Mouse (Mus musculus) lung, postnatal 4 days (tissue): ENCODE results near the gene Vsx1.

Experiments
- DNase-seq, 2 experiments: peaks; one replicate each; pipeline ENCODE4 v3.0.0; 2021

The Vsx1 gene

DNA sequence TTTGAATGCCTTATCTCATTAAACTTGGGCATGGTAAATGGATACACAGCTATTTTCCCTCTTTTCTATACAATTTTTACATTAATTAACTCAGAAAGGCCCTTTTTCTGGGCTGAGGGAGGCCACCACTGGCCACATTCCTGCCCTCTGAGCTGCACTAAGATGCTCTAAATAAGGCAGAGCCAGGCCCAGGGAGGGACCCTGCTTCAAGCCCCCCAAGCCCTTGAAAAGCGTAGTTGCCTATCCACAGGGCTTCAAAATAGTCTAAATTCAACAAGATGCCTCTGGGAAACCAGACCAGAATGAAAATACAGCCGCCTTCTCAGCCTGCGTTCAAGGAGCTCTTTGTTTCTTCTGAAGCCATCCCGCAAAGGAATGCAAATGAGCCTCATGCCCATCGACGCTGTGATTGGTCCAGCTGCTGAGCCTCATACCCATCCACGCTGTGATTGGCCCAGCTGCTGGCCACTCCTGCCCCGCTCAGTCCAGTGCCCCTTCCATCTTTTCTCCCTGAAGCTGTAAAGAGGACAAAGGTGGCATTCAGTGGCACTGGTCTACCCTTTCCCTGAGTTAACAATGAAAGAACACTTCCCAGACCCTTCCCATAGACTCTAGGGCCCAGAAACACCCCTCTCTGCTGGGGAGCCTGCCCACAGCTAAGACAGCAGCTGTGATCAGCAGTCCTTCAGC is 45.3 kb downstream of the Vsx1 start:
- DNase-seq = no peak

DNA sequence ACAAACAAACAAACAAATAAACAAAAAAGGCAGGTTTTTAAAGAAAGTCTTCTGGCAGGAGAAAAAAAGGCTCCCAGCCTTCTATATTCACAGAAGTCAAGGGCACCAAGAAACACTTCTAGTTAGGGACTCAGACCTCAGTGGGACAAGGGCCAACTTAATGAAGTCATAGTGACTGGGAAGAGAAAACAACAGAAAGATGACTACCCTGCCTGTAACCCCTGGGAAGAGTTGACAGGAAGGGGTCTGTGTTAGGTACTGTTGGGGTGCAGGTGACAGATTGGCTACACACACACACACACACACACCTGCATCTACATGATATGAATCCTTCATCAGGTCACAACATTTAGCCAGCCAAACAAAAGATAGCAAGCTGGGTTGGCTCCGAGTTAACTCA is 46.0 kb downstream of the Vsx1 start:
- no peak for DNase-seq

DNA sequence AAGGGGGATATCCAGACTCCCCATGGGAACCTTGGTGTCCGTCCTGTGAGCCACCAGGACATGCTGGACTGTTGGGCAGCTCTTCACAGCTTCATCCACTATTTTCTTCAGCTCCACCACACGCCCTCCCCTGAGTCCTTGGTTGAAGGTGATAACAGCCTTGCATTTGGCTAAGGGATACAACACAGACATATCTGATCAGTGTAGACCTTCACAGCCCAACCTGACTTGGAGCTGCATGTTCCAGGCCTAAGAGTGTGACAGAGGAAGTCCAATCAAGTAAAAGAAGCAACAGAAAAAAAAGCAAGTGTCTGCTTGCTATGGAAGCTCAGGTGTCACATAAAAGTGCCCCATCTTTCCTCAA is 50.8 kb downstream of the Vsx1 start:
- no peak for DNase-seq

DNA sequence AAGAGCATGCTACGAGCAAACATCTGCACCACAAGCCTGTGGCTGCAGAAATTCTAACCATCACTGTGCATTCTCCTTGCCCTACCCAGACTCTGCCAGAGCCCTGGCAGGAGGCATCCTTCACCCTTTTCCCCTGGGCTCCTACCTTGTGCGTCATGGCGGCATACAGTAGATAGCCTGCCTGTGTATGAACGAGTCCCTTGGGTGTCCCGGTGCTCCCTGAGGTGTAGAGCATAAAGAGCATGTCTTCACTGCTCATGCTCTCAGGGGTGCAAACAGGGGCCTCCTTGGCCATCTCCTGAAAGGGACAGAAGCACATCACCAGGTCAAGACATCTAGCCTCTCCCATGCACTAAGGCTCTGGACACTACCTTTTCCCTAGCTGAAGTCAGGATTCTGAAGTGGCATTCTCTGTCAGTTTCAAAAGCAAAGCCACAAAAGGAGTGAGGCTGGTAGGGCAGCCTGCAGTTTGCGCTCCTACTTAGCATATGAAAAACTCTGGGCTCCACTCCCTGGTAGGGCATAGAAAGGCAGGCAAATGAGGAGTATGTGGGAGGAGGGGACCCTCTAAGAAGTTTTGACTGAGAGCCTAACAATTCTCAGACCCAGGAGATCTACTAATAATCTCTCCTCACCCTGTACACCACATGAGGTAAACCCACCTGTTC is 51.3 kb downstream of the Vsx1 start:
- no peak for DNase-seq

DNA sequence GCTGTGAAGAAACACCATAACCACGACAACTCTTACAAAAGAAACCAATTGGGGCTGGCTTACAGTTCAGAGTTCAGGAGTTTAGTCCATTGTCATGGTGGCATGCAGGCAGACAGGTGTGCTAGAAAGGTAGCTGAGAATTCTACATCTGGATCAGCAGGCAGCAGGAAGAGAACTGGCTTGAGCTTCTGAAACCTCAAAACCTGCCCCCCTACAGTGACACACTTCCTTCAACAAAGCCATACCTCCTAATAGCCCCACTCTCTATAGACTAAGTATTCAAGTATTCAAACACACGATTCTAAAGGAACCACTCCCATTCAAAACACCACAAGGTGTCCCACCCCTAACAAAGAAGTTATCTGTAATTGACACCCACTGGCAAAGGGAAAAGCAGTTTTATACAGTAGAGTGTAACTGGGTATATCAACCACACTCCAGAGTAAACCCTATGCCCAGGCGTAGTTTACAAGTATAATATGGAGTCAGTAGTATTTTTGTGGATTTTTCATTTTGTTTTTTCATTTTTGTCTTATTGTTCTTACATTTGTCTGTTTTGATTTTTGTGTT is 53.2 kb downstream of the Vsx1 start:
- no peak for DNase-seq
